In the genomic region with DNA sequence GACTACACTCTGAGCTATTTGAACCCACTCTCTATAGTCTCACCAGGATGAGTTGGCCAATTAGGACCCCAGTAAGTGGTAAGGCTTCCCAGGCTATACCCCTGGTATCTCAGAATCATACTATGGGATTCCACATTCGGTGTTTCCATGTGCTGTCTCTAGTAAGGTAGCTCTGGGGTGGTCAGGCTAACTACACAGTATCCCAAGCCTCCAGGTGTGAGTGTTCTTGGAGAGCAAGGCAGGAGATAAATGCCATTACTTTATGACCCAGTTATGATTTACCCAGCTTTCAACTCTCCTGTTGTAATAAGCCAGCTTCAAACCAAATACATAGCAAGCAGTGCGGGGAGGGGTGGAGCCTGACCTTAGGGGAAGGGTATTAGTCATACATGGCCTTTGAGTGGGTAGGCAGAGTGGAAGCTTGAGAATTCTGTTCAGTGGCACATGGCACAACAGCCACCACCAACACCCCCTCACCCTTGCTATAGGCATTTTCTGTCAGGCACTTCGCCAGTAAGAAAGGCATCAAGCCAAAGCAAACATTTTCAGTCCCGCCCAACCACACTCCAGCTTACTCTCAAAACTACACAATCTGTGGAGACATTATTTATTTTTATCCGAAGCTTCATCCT, we compare ENCODE assay signal across 10 mouse cellular contexts.
DNase-seq lines count a peak whose midpoint lies in the region; ATAC-seq lines count a peak whose summit lies in the region.
"Had no signal": no experiment of that assay in that cellular context is flagged by ENCODE, and none has a peak within 500 bp of the region (broad histone marks: within the 10 kb centered on the region; RNA-seq: fewer than 3 reads in every experiment).

No protein-coding gene starts in this region.

- intact Hi-C loops in gastrocnemius, postnatal 36 days (cut with DNase I), result no loop called here

- H3K27me3 ChIP-seq in heart, embryonic 12.5 days (replicated peaks), result no peaks in the 10 kb centered on the region
- H3K27me3 ChIP-seq in heart, embryonic 10.5 days (ENCODE audit: insufficient read depth, poor library complexity, severe bottlenecking), result no peaks in the 10 kb centered on the region
- no peaks in the 10 kb centered on the region for H3K27me3 ChIP-seq in kidney, embryonic 16.5 days (ENCODE audit: insufficient read depth, low read length)
- H3K27me3 ChIP-seq in hindbrain, embryonic 14.5 days (ENCODE audit: control insufficient read depth, insufficient read depth, low read length), result no peaks in the 10 kb centered on the region

- H3K36me3 ChIP-seq in heart, embryonic 12.5 days, result no peaks in the 10 kb centered on the region
- H3K36me3 ChIP-seq in heart, embryonic 10.5 days, result no peaks in the 10 kb centered on the region
- no peaks in the 10 kb centered on the region for H3K36me3 ChIP-seq in kidney, embryonic 16.5 days (ENCODE audit: insufficient read depth, low read length)
- no peaks in the 10 kb centered on the region for H3K36me3 ChIP-seq in hindbrain, embryonic 14.5 days (replicated peaks; ENCODE audit: control insufficient read depth, insufficient read depth)

- H3K4me2 ChIP-seq in heart, embryonic 12.5 days, result no peak overlapping the region
- no peak overlapping the region for H3K4me2 ChIP-seq in kidney, embryonic 16.5 days (replicated peaks; ENCODE audit: low read depth, low read length)
- H3K4me2 ChIP-seq in hindbrain, embryonic 14.5 days (replicated peaks), result no peak overlapping the region

- no peak overlapping the region for H3K9ac ChIP-seq in heart, embryonic 12.5 days
- H3K9ac ChIP-seq in kidney, embryonic 16.5 days (replicated peaks; ENCODE audit: low read length), result no peak overlapping the region
- no peak overlapping the region for H3K9ac ChIP-seq in hindbrain, embryonic 14.5 days

- no peak overlapping the region for H3K27ac ChIP-seq in heart, embryonic 12.5 days (ENCODE audit: poor library complexity, severe bottlenecking)
- H3K27ac ChIP-seq in heart, embryonic 10.5 days, result no peak overlapping the region
- no peak overlapping the region for H3K27ac ChIP-seq in kidney, embryonic 16.5 days (ENCODE audit: low read length)
- no peak overlapping the region for H3K27ac ChIP-seq in hindbrain, embryonic 14.5 days

- H3K4me3 ChIP-seq in heart, embryonic 12.5 days, result no peak overlapping the region
- H3K4me3 ChIP-seq in heart, embryonic 10.5 days, result no peak overlapping the region
- no peak overlapping the region for H3K4me3 ChIP-seq in kidney, embryonic 16.5 days (ENCODE audit: low read length)
- no peak overlapping the region for H3K4me3 ChIP-seq in hindbrain, embryonic 14.5 days (replicated peaks; ENCODE audit: low read length)

- H3K9me3 ChIP-seq in heart, embryonic 12.5 days (replicated peaks), result no peaks in the 10 kb centered on the region
- H3K9me3 ChIP-seq in heart, embryonic 10.5 days, result no peaks in the 10 kb centered on the region
- no peaks in the 10 kb centered on the region for H3K9me3 ChIP-seq in kidney, embryonic 16.5 days (ENCODE audit: low read length)
- H3K9me3 ChIP-seq in hindbrain, embryonic 14.5 days (ENCODE audit: control insufficient read depth, low read length), result no peaks in the 10 kb centered on the region

- H3K4me1 ChIP-seq in heart, embryonic 12.5 days (replicated peaks), result 0 out of 2 replicates have a peak, but pooled peaks cover 6% of the 10 kb centered on the region
- no peaks in the 10 kb centered on the region for H3K4me1 ChIP-seq in heart, embryonic 10.5 days
- H3K4me1 ChIP-seq in kidney, embryonic 16.5 days (ENCODE audit: insufficient read depth, low read length), result peaks cover 8% of the 10 kb centered on the region; the same call in 1 of the 2 replicates
- H3K4me1 ChIP-seq in hindbrain, embryonic 14.5 days (replicated peaks; ENCODE audit: control insufficient read depth, insufficient read depth, low read length), result no peaks in the 10 kb centered on the region

- DNase-seq in heart, embryonic 10.5 days (ENCODE audit: low spot score), result no peak
- DNase-seq in adrenal gland, postnatal 10 days, result peak; percentile 40
- DNase-seq in lung, postnatal 14 days, result peak; percentile 20
- no peak for DNase-seq in hindbrain, embryonic 14.5 days (ENCODE audit: low spot score)
- DNase-seq in gastrocnemius, postnatal 36 days, result no peak
- DNase-seq: cerebellum, adult 11 months; heart, postnatal 36 days had no signal

- peak; percentile 51; the same call in 1 of the 2 replicates for ATAC-seq in heart, embryonic 12.5 days (ENCODE audit: insufficient number of reproducible peaks, low FRiP score)
- ATAC-seq in kidney, embryonic 16.5 days (ENCODE audit: low FRiP score, low TSS enrichment), result peak; percentile 69; the same call in 1 of the 2 replicates
- ATAC-seq in CD4-positive, CD25-positive, alpha-beta regulatory T cell, adult 4 months, result no peak
- ATAC-seq in hindbrain, embryonic 14.5 days (ENCODE audit: low FRiP score), result no peak

- WGBS in heart, embryonic 12.5 days, result 63% methylated on average over 5 of the region's 5 CpGs
- 65% methylated on average over 5 of the region's 5 CpGs for WGBS in heart, embryonic 10.5 days
- 71% methylated on average over 5 of the region's 5 CpGs for WGBS in kidney, embryonic 16.5 days
- 88% methylated on average over 5 of the region's 5 CpGs for WGBS in hindbrain, embryonic 14.5 days

Comparison
In these comparisons a context has a peak if more than half of its experiments do, and no peak if none do; other contexts are left out.
1. ATAC-seq: peak in heart, embryonic 12.5 days (single experiment) and kidney, embryonic 16.5 days (single experiment); none in CD4-positive, CD25-positive, alpha-beta regulatory T cell, adult 4 months (single experiment) and hindbrain, embryonic 14.5 days (single experiment).
2. DNase-seq: peak in adrenal gland, postnatal 10 days (single experiment) and lung, postnatal 14 days (single experiment); none in heart, embryonic 10.5 days (single experiment), hindbrain, embryonic 14.5 days (single experiment) and gastrocnemius, postnatal 36 days (0 of 2).